Mouse (Mus musculus) adrenal gland, adult 8-10 months (tissue): Measurements from ENCODE around the gene Gm29776. TPM values are rescaled to one million over a fixed set of nuclear protein-coding genes. Genes with fewer than 3 reads are reported as not detected.

ENCODE experiments used
- DNase-seq: peaks from one replicate; pipeline ENCODE4 v3.0.0; 2022
- microRNA-seq, 2 experiments: library from miRNA; unstranded; fragments of <30 nt; microRNA quantifications; one replicate each; pipeline ENCODE4 v1.2.0; 2022
- total RNA-seq, 4 experiments: library from RNA; stranded (reverse); gene quantifications; 2 replicates each; pipeline ENCODE4 v1.2.4; 2022

Gm29776 gene
- total RNA-seq, 4 experiments from 2014 or later = 0.19 to 0.59 TPM; not detected in 2

DNA sequence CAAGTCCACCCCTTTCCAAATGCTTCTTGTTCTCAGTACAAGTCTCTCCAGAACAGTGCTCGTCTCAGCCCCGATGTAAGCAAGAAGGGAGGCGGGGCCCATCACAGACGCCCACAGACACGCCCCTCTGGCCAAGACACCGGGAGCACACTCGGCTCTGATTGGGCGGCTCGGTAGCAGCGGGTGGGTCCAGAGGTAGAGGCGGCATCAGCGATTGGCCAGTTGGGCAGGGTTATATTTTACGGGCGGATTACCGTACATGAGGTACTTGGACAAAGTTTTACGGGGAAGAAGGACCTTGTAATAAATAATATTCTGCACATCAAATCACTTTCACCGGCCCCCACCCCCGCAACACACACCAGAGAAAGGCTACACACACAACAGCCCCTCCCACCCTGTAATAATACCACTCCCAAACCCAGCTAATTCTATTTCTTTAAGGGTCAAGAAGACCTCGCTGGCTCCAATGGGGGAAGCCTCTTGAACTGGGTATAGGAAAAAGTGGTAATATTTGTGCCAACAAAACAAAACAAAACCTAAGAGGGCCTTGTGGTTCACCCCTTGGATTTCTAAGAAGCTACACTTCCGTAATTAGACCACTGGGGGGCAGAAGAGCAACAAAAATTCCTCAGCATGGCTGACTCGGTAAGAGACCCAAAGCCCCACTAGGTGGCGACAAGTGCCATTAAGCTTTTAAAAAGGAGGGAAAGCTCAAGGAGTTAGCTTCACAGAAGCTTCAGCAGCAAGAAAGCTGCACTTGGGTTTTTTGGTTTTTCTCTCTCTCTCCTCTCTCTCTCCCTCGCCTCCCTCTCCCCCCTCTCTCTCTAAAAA, 47.8 kb downstream of the Gm29776 start:
- peak; percentile 56 for DNase-seq

DNA sequence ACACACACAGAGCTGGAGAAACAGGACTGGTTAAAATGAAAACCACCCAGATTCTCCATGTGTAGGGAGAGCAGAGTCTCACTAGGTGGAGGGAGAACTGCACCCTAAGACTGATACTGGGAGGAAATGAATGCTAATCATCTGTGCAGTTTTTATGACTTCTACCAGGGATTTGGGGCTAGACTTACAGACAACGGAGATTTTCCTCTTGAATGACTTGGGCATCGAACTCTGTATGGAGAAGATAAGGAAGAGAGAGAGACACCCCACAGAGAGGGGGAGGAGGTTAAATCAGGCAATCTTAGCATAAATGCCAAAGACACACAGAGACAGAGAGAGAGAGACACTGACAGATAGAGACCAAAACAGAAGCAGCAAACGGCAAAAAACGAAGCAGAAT, 50.7 kb downstream of the Gm29776 start:
- DNase-seq = no peak

DNA sequence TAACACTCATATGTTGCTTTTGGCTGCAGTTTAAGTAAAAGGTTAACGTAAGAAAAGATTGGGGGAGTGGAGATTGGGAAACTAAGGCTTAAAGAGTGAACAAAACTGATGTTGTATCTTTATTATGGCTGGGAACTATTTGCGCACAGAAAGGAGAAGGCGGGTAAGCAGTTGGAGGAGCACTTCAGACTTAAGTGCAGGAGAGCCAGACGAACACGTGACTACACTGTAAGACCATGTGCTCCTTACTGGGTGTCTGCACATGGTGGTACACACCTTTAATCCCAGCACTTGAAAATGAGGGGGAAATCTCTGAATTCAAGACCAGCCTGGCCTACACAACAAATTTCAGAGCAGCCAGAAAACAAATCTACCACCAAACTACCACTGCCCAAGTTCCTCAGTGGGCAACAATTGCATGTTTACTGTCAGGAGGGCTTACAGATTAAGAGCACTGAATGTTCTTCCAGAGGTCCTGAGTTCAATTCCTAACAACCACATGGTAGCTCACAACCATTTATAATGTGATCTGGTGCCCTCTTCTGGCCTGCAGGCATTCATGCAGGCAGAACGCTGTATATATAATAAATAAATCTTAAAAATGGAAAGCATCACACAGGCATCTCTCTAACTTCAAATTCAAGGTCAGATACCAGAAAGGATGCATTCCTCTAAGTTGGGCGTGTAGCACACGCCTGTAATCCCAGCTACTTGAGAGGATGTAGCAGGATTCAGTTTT, 51.6 kb downstream of the Gm29776 start:
- no peak for DNase-seq

DNA sequence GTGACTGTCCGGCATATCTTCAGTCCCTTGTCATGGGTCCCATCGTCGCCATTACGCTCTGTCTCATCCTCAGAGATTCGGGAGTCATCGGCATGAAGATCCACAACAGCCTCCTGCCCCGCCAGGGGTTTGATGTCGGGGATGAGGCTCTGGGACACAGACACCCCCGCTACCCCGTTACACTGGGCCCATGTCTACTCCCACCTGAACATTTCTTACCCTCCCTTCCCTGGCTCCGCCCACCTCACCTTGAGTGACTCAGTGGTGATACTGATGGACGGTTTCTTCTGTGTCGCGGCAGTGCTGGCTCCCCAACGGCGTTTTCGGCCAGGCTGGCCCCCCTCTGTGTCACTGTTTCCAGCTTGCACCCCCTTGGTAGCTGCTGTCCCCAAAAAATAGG, 52.2 kb downstream of the Gm29776 start:
- DNase-seq = no peak

DNA sequence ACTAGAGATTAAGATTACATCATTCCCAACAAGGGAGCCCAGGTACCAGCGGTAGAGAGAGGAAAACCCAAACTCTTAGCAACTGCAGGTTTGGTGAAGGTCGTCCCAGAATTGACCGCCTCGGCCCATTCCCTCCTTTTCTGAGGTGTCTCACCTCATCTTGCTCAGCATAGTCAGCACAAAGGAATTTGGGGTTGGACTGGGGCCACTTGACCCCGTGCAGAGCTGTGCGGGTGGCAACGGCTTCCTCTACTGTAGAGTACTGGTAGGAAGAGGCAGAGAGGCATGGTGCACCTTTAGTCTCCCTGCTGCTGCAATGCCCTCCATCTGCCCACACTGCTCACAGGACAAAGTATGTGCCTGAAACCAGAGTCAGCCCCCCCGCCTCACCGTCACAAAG, 54.3 kb downstream of the Gm29776 start:
- no peak for DNase-seq

DNA sequence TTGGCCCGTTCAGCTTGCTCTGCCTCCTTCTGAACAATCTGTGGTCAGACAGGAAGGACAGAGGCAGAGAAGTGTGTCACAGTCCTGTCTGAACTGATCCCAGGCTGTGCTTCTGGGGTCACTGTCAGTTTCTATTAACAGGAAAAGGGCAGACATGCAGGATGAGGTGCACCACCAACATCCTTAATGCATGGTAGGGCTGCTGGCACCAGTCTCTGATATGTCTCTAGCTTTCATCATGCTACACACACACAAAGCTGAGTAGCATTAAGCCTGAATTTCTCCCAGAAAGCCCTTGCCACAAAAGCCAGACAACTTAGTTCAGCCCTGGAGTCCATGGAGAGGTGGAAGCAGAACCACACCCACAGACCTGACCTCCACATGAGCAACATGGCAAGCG, 55.6 kb downstream of the Gm29776 start:
- DNase-seq = no peak

Small RNAs within 50 kb of the gene (microRNA-seq; reads per million reads assigned to microRNA genes)
- gene Mir6948 = 0 to 1.0 reads per million in 2 experiments

Other genes with a start within 250 kb of the Gm29776 start
- 100 to 1,000 TPM; 119 to 147 (median 137) TPM for gene Lrp10, start 234.7 kb downstream of the Gm29776 start, total RNA-seq
- gene Rem2, start 222.7 kb downstream of the Gm29776 start, total RNA-seq = 1 to 10 TPM in 1 of 4 experiments, under 1 TPM in 3; 0.25 to 1.9 (median 0.45) TPM
- 10 to 100 TPM; 48.4 to 53.6 (median 50.9) TPM for gene Prmt5, start 181.3 kb downstream of the Gm29776 start, total RNA-seq
- gene Haus4, start 144.2 kb downstream of the Gm29776 start, total RNA-seq = 10 to 100 TPM; 24.1 to 34.1 (median 29.4) TPM
- 10 to 100 TPM; 23.7 to 41.6 (median 32.6) TPM for gene Ajuba, start 121.3 kb downstream of the Gm29776 start, total RNA-seq
- gene 4931414P19Rik, start 92.8 kb downstream of the Gm29776 start, total RNA-seq = 1 to 10 TPM; 3.6 to 6.2 (median 5.0) TPM
- gene Psmb5, start 80.8 kb downstream of the Gm29776 start, total RNA-seq = 100 to 1,000 TPM; 254 to 479 (median 341) TPM
- gene Psmb11, start 77.4 kb downstream of the Gm29776 start, total RNA-seq = not detected
- not detected for gene Gm17606, start 57.9 kb downstream of the Gm29776 start, total RNA-seq
- 1 to 10 TPM in 2 of 4 experiments, under 1 TPM in 2; 0.46 to 2.0 (median 1.3) TPM for gene Cdh24, start 57.5 kb downstream of the Gm29776 start, total RNA-seq
- gene 1700123O20Rik, start 12.6 kb downstream of the Gm29776 start, total RNA-seq = 10 to 100 TPM; 34.2 to 43.9 (median 39.6) TPM
- 100 to 1,000 TPM; 140 to 305 (median 208) TPM for gene Acin1, start 11.9 kb downstream of the Gm29776 start, total RNA-seq
- not detected for gene Cebpe, start 13.3 kb upstream of the Gm29776 start, total RNA-seq
- 10 to 100 TPM; 26.6 to 51.8 (median 40.3) TPM for gene Slc7a8, start 83.1 kb upstream of the Gm29776 start, total RNA-seq
- 1 to 10 TPM in 2 of 4 experiments, under 1 TPM in 2; 0.77 to 1.7 (median 1.2) TPM for gene Rnf212b, start 115.3 kb upstream of the Gm29776 start, total RNA-seq
- gene Homez, start 172.1 kb upstream of the Gm29776 start, total RNA-seq = 10 to 100 TPM; 18.7 to 29.2 (median 21.7) TPM
- gene Ppp1r3e, start 178.7 kb upstream of the Gm29776 start, total RNA-seq = 10 to 100 TPM; 18.5 to 26.6 (median 21.6) TPM
- 10 to 100 TPM; 62.9 to 88.0 (median 73.9) TPM for gene Bcl2l2, start 184.5 kb upstream of the Gm29776 start, total RNA-seq
- 1 to 10 TPM in 3 of 4 experiments, under 1 TPM in 1; 0.99 to 9.0 (median 4.4) TPM for gene Gm20521, start 184.6 kb upstream of the Gm29776 start, total RNA-seq
- 100 to 1,000 TPM; 157 to 316 (median 238) TPM for gene Pabpn1, start 193.7 kb upstream of the Gm29776 start, total RNA-seq
- gene Slc22a17, start 214.3 kb upstream of the Gm29776 start, total RNA-seq = 10 to 100 TPM; 44.9 to 81.7 (median 60.3) TPM
- 1 to 10 TPM; 2.5 to 4.4 (median 3.2) TPM for gene Efs, start 227.3 kb upstream of the Gm29776 start, total RNA-seq
- gene Il25, start 233.9 kb upstream of the Gm29776 start, total RNA-seq = not detected
- under 1 TPM; 0.42 to 0.67 (median 0.60) TPM for gene Cmtm5, start 237.4 kb upstream of the Gm29776 start, total RNA-seq